Mouse (Mus musculus): ENCODE data around the gene Zc3hav1. TPM values are rescaled to one million over a fixed set of nuclear protein-coding genes. Genes with fewer than 3 reads are reported as not detected.

Gene Zc3hav1
- polyA plus RNA-seq, 1 experiment from 2014 or later, result 1.8 TPM

DNA sequence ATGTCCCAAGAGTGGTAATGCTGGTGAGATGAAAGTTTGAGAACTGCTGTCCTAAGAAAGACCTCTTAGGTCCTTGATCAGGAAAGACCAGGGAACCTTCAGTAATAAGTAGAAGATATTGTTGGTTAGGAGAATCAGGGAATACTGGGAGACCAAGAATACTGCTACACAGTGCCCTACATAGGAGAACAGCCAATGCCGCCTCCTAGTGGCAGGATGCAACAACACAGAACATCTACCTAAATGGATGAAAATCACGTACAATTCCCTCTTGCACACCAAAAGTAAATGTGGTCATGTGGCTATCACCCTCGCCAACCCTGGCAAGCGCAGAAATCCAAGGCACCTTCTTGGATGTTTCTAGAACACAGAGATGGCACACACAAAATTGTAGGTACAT is 27.8 kb downstream of the Zc3hav1 start:
- Histone ChIP-seq H3K4me3 (replicated peaks; ENCODE audit: low read depth, low read length) (no peak overlapping the region), H3K36me3 (ENCODE audit: control insufficient read depth, insufficient read depth, low read length) (no peaks in the 10 kb centered on the region), H3K9ac (replicated peaks; ENCODE audit: low read length) (no peak overlapping the region), H3K27ac (replicated peaks; ENCODE audit: low read depth, low read length) (no peak overlapping the region), H3K9me3 (ENCODE audit: control insufficient read depth, low read length) (no peaks in the 10 kb centered on the region), H3K4me2 (ENCODE audit: low read length) (no peak overlapping the region), H3K4me1 (ENCODE audit: control insufficient read depth, insufficient read depth, low read length) (no peaks in the 10 kb centered on the region), H3K27me3 (ENCODE audit: control insufficient read depth, insufficient read depth, low read length) (no peaks in the 10 kb centered on the region)
- peak; percentile 84 for DNase-seq
- WGBS, result 16% methylated on average over 4 of the region's 4 CpGs
- ATAC-seq (ENCODE audit: low FRiP score, low TSS enrichment), result peak; percentile 43; the same call in 1 of the 2 replicates

DNA sequence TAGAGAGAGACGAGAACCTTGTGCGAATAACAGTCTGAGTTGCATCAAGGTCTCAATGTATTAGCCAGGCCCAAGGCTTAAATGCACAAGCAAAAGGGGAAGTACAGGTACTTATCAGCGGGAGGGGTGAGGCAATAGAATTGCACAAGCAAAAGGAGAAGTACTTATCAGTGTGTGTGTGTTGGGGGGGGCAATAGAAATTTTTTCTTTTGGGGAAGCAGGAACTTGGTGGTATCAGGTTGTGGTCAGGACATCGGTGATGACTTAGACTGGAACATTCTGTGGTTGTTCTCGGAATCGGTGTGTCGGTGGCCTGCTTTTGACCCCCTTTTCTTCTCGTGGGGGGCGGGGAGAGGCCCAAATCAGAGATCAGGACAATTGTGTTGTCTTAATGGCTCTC is 33.8 kb downstream of the Zc3hav1 start:
- Histone ChIP-seq H3K27ac (replicated peaks; ENCODE audit: low read depth, low read length) (no peak overlapping the region), H3K36me3 (ENCODE audit: control insufficient read depth, insufficient read depth, low read length) (no peaks in the 10 kb centered on the region), H3K4me3 (replicated peaks; ENCODE audit: low read depth, low read length) (no peak overlapping the region), H3K4me1 (ENCODE audit: control insufficient read depth, insufficient read depth, low read length) (no peaks in the 10 kb centered on the region), H3K9me3 (ENCODE audit: control insufficient read depth, low read length) (no peaks in the 10 kb centered on the region), H3K27me3 (ENCODE audit: control insufficient read depth, insufficient read depth, low read length) (no peaks in the 10 kb centered on the region), H3K4me2 (ENCODE audit: low read length) (no peak overlapping the region), H3K9ac (replicated peaks; ENCODE audit: low read length) (no peak overlapping the region)
- 96% methylated on average over 9 of the region's 9 CpGs for WGBS
- DNase-seq, result no peak
- ATAC-seq (ENCODE audit: low FRiP score, low TSS enrichment), result no peak

DNA sequence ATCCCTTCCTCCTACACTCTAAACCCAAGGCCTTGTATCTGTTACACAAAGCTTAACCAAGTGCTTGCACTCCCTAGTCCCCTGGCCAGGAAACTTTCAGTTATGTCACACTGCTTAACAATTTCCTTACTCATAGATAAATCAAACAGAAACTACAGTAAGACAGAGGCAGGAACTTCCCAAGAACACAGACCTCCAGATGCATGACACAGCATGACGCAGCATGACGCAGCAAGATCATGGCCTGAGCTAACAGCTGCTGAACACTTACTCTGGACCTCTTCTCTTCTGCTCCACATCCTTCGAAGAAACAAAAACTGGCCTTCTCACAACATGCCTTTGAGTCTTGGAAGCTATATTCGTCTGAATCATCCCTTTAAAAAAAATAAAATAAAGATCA is 38.4 kb downstream of the Zc3hav1 start:
- Histone ChIP-seq H3K4me2 (ENCODE audit: low read length) (no peak overlapping the region), H3K9ac (replicated peaks; ENCODE audit: low read length) (no peak overlapping the region), H3K4me3 (replicated peaks; ENCODE audit: low read depth, low read length) (no peak overlapping the region), H3K9me3 (ENCODE audit: control insufficient read depth, low read length) (no peaks in the 10 kb centered on the region), H3K27me3 (ENCODE audit: control insufficient read depth, insufficient read depth, low read length) (no peaks in the 10 kb centered on the region), H3K36me3 (ENCODE audit: control insufficient read depth, insufficient read depth, low read length) (no peaks in the 10 kb centered on the region), H3K27ac (replicated peaks; ENCODE audit: low read depth, low read length) (no peak overlapping the region), H3K4me1 (ENCODE audit: control insufficient read depth, insufficient read depth, low read length) (no peaks in the 10 kb centered on the region)
- DNase-seq (no peak), ATAC-seq (ENCODE audit: low FRiP score, low TSS enrichment) (no peak)
- WGBS, result 92% methylated on average over 4 of the region's 4 CpGs

DNA sequence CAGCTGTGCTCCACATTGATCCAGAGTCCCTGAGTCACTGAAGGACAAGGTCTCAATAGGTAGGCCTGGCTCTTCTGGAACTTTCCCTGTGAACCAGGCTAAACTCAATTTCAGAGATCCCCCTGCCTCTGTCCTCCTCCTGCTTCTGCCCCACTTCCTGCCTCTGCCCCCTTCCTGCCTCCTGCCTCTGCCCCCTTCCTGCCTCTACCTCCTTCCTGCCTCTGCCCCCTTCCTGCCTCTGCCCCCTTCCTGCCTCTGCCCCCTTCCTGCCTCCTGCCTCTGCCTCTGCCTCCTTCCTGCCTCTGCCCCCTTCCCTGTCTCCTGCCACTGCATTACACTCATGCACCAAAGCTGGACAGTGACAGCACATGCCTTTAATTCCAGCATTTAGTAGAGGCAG is 44.7 kb downstream of the Zc3hav1 start:
- no peak overlapping the region for H3K4me2 ChIP-seq (ENCODE audit: low read length)
- no peak for ATAC-seq (ENCODE audit: low FRiP score, low TSS enrichment)
- no peaks in the 10 kb centered on the region for H3K9me3 ChIP-seq (ENCODE audit: control insufficient read depth, low read length)
- no peak overlapping the region for H3K27ac ChIP-seq (replicated peaks; ENCODE audit: low read depth, low read length)
- no peaks in the 10 kb centered on the region for H3K27me3 ChIP-seq (ENCODE audit: control insufficient read depth, insufficient read depth, low read length)
- no peak for DNase-seq
- H3K4me3 ChIP-seq (replicated peaks; ENCODE audit: low read depth, low read length), result no peak overlapping the region
- no peak overlapping the region for H3K9ac ChIP-seq (replicated peaks; ENCODE audit: low read length)
- H3K4me1 ChIP-seq (ENCODE audit: control insufficient read depth, insufficient read depth, low read length), result no peaks in the 10 kb centered on the region
- H3K36me3 ChIP-seq (ENCODE audit: control insufficient read depth, insufficient read depth, low read length), result no peaks in the 10 kb centered on the region

DNA sequence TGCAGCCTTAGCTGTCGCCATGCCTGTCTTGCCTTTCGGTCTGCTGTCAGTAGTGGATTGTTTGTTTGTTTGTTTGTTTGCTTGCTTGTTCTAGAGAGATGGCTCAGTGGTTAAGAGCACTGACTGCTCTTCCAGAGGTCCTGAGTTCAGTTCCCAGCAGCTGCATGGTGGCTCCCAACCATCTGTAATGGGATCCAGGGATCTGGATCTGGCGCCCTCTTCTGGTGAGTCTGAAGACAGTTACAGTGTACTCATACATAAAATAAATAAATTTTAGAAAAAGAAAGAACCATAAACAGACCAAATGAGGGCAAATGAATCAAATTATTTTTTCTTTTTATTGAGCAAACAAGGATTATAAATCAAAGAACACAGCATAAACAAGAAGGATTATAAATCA is 49.4 kb downstream of the Zc3hav1 start:
- DNase-seq, result no peak
- H3K9me3 ChIP-seq (ENCODE audit: control insufficient read depth, low read length), result 0 out of 2 replicates have a peak, but pooled peaks cover 5% of the 10 kb centered on the region
- H3K4me3 ChIP-seq (replicated peaks; ENCODE audit: low read depth, low read length), result no peak overlapping the region
- 78% methylated on average over 3 of the region's 3 CpGs for WGBS
- H3K9ac ChIP-seq (replicated peaks; ENCODE audit: low read length), result no peak overlapping the region
- no peaks in the 10 kb centered on the region for H3K36me3 ChIP-seq (ENCODE audit: control insufficient read depth, insufficient read depth, low read length)
- H3K27ac ChIP-seq (replicated peaks; ENCODE audit: low read depth, low read length), result no peak overlapping the region
- no peaks in the 10 kb centered on the region for H3K27me3 ChIP-seq (ENCODE audit: control insufficient read depth, insufficient read depth, low read length)
- H3K4me2 ChIP-seq (ENCODE audit: low read length), result no peak overlapping the region
- no peak for ATAC-seq (ENCODE audit: low FRiP score, low TSS enrichment)
- H3K4me1 ChIP-seq (ENCODE audit: control insufficient read depth, insufficient read depth, low read length), result no peaks in the 10 kb centered on the region

DNA sequence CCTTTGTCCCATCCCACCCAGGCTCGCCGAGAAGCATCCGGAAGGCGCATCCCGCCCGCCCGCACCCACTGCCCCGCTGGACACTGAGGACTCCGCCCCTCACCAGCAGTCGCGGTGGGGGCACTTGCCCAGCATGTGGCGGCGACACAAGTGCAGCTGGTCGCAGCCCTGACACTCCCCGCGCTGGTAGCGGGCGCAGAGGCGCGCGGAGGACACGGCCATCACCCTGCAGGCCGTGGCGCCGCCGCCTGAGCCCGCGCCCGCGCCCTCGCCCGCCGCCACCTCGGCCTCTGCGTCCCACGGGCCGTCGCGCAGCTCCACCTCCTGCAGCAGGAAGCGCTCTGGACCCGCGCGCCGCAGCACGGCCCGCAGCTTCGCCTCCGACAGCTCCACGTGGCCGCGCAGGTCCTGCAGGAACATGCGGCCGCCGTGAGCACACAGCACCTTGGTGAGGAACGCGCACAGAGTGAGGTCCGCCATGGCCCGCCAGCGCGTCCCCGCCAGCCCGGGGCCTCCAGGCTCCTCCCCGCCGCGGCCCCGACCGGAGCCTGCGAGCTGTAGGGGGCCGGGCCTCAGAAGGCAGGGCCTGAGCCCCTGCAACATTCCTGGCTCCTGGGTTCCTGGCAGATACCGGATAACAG is 55.5 kb downstream of the Zc3hav1 start, which contains the start of gene Zc3hav1l:
Gene Zc3hav1l, minus strand, starts transcription at position 499 of the 641 bp plus-strand sequence.
- WGBS, result under 1% methylated on average over 68 of the region's 70 CpGs
- Histone ChIP-seq H3K4me3 (replicated peaks; ENCODE audit: low read depth, low read length) (peak within 1 kb of the TSS; percentile 78), H3K27ac (replicated peaks; ENCODE audit: low read depth, low read length) (peak within 1 kb of the TSS; percentile 96), H3K9me3 (ENCODE audit: control insufficient read depth, low read length) (no peaks in the 10 kb centered on the region), H3K4me2 (ENCODE audit: low read length) (peak within 1 kb of the TSS; percentile 76), H3K27me3 (ENCODE audit: control insufficient read depth, insufficient read depth, low read length) (no peaks in the 10 kb centered on the region), H3K36me3 (ENCODE audit: control insufficient read depth, insufficient read depth, low read length) (peaks cover 19% of the 10 kb centered on the region), H3K9ac (replicated peaks; ENCODE audit: low read length) (peak within 1 kb of the TSS; percentile 95), H3K4me1 (ENCODE audit: control insufficient read depth, insufficient read depth, low read length) (peaks cover 9% of the 10 kb centered on the region; the same call in 1 of the 2 replicates)
- ATAC-seq (ENCODE audit: low FRiP score, low TSS enrichment) (peak; percentile 92), DNase-seq (peak; percentile 89)

DNA sequence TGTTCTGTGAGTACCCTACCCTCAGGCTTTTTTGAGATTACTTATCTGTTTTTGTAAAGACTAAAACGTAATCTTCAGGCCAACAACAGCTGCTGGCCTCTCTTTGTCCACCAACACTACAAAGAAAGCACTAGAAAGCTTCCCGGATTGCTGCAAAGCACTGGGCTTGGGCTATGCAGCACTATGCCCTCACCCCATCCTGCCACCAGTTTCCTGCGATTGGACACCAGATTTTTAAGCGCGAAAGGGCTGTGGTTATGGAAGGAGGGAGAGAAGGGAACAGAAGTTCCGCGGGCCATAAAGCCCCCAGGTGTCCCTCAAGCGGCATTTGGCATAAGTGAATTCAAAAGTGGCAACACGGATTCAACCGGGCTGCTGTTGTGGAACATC is 56.2 kb downstream of the Zc3hav1 start:
- Histone ChIP-seq H3K4me1 (ENCODE audit: control insufficient read depth, insufficient read depth, low read length) (peaks cover 9% of the 10 kb centered on the region; the same call in 1 of the 2 replicates), H3K4me3 (replicated peaks; ENCODE audit: low read depth, low read length) (peak overlapping the region; percentile 78), H3K27ac (replicated peaks; ENCODE audit: low read depth, low read length) (peak overlapping the region; percentile 96), H3K9me3 (ENCODE audit: control insufficient read depth, low read length) (no peaks in the 10 kb centered on the region), H3K27me3 (ENCODE audit: control insufficient read depth, insufficient read depth, low read length) (no peaks in the 10 kb centered on the region), H3K4me2 (ENCODE audit: low read length) (peak overlapping the region; percentile 76), H3K36me3 (ENCODE audit: control insufficient read depth, insufficient read depth, low read length) (peaks cover 20% of the 10 kb centered on the region), H3K9ac (replicated peaks; ENCODE audit: low read length) (peak overlapping the region; percentile 95)
- ATAC-seq (ENCODE audit: low FRiP score, low TSS enrichment) (peak; percentile 34), DNase-seq (peak; percentile 73)
- under 1% methylated on average over 10 of the region's 10 CpGs for WGBS

DNA sequence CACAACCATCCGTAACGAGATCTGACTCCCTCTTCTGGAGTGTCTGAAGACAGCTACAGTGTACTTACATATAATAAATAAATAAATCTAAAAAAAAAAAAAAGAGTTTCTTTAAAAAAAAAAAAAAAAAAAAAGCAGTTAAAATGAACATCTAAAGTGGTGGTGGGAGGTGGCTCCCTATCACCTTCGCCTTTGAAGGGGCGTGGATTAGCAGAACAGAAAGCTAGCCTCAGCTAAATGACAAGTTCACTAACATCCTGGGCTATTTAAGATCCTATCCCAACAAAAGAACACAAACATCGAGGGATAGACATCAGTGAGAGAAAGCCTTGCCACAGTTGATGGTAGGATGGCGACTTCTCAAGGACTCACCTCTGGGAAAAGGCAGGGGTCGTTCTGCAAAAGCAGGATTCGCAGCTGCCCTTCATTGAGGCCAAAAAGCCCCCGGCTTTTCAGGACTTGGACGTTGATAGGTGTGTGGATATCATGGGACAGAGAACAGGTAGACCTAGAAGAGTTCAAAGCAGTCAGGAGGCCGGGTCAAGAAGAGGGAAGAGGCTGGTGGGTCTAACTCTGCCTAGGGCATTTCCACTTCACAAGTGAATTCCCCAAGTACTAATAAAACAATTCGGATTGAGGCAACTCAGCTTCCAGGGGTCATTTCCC is 56.7 kb downstream of the Zc3hav1 start:
- peak overlapping the region; percentile 96 for H3K27ac ChIP-seq (replicated peaks; ENCODE audit: low read depth, low read length)
- WGBS, result 43% methylated on average over 12 of the region's 12 CpGs
- H3K4me3 ChIP-seq (replicated peaks; ENCODE audit: low read depth, low read length), result peak overlapping the region; percentile 78
- peak overlapping the region; percentile 95 for H3K9ac ChIP-seq (replicated peaks; ENCODE audit: low read length)
- peaks cover 23% of the 10 kb centered on the region for H3K36me3 ChIP-seq (ENCODE audit: control insufficient read depth, insufficient read depth, low read length)
- no peak for ATAC-seq (ENCODE audit: low FRiP score, low TSS enrichment)
- H3K27me3 ChIP-seq (ENCODE audit: control insufficient read depth, insufficient read depth, low read length), result no peaks in the 10 kb centered on the region
- H3K4me2 ChIP-seq (ENCODE audit: low read length), result peak overlapping the region; percentile 76
- no peaks in the 10 kb centered on the region for H3K9me3 ChIP-seq (ENCODE audit: control insufficient read depth, low read length)
- H3K4me1 ChIP-seq (ENCODE audit: control insufficient read depth, insufficient read depth, low read length), result peaks cover 13% of the 10 kb centered on the region; the same call in 1 of the 2 replicates
- DNase-seq, result no peak

DNA sequence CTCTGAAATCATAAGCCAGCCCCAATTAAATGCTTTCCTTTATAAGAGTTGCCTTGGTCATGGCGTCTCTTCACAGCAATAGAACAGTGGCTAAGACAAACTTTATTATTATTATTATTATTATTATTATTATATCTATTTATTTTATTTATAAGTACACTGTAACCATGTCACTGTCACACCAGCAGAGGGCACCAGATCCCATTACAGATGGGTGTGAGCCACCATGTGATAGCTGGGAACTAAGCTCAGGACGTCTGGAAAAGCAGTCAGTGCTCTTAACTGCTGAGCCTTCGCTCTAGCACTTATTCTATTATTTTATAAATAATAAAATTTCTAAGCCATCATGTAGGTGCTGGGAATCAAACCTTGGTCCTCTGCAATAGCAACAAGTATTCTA is 60.7 kb downstream of the Zc3hav1 start:
- H3K36me3 ChIP-seq (ENCODE audit: control insufficient read depth, insufficient read depth, low read length), result peaks cover 41% of the 10 kb centered on the region
- H3K27ac ChIP-seq (replicated peaks; ENCODE audit: low read depth, low read length), result no peak overlapping the region
- peaks cover 14% of the 10 kb centered on the region; the same call in 1 of the 2 replicates for H3K4me1 ChIP-seq (ENCODE audit: control insufficient read depth, insufficient read depth, low read length)
- DNase-seq, result peak; percentile 6
- no peaks in the 10 kb centered on the region for H3K9me3 ChIP-seq (ENCODE audit: control insufficient read depth, low read length)
- H3K4me3 ChIP-seq (replicated peaks; ENCODE audit: low read depth, low read length), result no peak overlapping the region
- H3K9ac ChIP-seq (replicated peaks; ENCODE audit: low read length), result no peak overlapping the region
- H3K4me2 ChIP-seq (ENCODE audit: low read length), result no peak overlapping the region
- 0 out of 2 replicates have a peak, but pooled peaks cover 3% of the 10 kb centered on the region for H3K27me3 ChIP-seq (ENCODE audit: control insufficient read depth, insufficient read depth, low read length)
- no peak for ATAC-seq (ENCODE audit: low FRiP score, low TSS enrichment)
- WGBS, result 41% methylated on average over 3 of the region's 3 CpGs
